Mouse (Mus musculus): ENCODE data around the gene Tagln3. TPM values are rescaled to one million over a fixed set of nuclear protein-coding genes. Genes with fewer than 3 reads are reported as not detected.

Tagln3 gene
- total RNA-seq, 2 experiments from 2014 or later = 0.30 to 2.5 TPM

Other genes starting within 250 kb of the Tagln3 start
- gene Gm609, start 231.6 kb downstream of the Tagln3 start, total RNA-seq (2015; ENCODE audit: low replicate concordance) = not detected in 2 replicates
- gene Gm609, start 231.6 kb downstream of the Tagln3 start, total RNA-seq (2017; ENCODE audit: low replicate concordance) = not detected in 2 replicates
- 1.7 TPM in 1 of 2 replicates, not detected in the other for gene Gm17783, start 192.6 kb downstream of the Tagln3 start, total RNA-seq (2015; ENCODE audit: low replicate concordance)
- not detected in 2 replicates for gene Gm17783, start 192.6 kb downstream of the Tagln3 start, total RNA-seq (2017; ENCODE audit: low replicate concordance)
- gene Slc9c1, start 189.3 kb downstream of the Tagln3 start, total RNA-seq (2015; ENCODE audit: low replicate concordance) = not detected in 2 replicates
- not detected in 2 replicates for gene Slc9c1, start 189.3 kb downstream of the Tagln3 start, total RNA-seq (2017; ENCODE audit: low replicate concordance)
- not detected in 2 replicates for gene Gcsam, start 114.2 kb downstream of the Tagln3 start, total RNA-seq (2015; ENCODE audit: low replicate concordance)
- gene Gcsam, start 114.2 kb downstream of the Tagln3 start, total RNA-seq (2017; ENCODE audit: low replicate concordance) = not detected in 2 replicates
- not detected in 2 replicates for gene BC016579, start 70.5 kb downstream of the Tagln3 start, total RNA-seq (2015; ENCODE audit: low replicate concordance)
- gene BC016579, start 70.5 kb downstream of the Tagln3 start, total RNA-seq (2017; ENCODE audit: low replicate concordance) = not detected in 2 replicates
- gene Tmprss7, start 30.9 kb downstream of the Tagln3 start, total RNA-seq (2015; ENCODE audit: low replicate concordance) = not detected in 2 replicates
- not detected in 2 replicates for gene Tmprss7, start 30.9 kb downstream of the Tagln3 start, total RNA-seq (2017; ENCODE audit: low replicate concordance)
- 9.0 and 21.4 TPM in 2 replicates for gene Abhd10, start 18.3 kb upstream of the Tagln3 start, total RNA-seq (2015; ENCODE audit: low replicate concordance)
- gene Abhd10, start 18.3 kb upstream of the Tagln3 start, total RNA-seq (2017; ENCODE audit: low replicate concordance) = 18.5 and 20.4 TPM in 2 replicates
- gene Phldb2, start 229.0 kb upstream of the Tagln3 start, total RNA-seq (2015; ENCODE audit: low replicate concordance) = 6.5 TPM in 1 of 2 replicates, not detected in the other
- gene Phldb2, start 229.0 kb upstream of the Tagln3 start, total RNA-seq (2017; ENCODE audit: low replicate concordance) = not detected in 2 replicates